Mouse (Mus musculus) kidney, adult 2 months (tissue): ENCODE measurements around the gene Rnf157. TPM values are rescaled to one million over a fixed set of nuclear protein-coding genes. Genes with fewer than 3 reads are reported as not detected.
"Not testable (repeated sequence)": the region's sequence is repeated elsewhere in the genome, so short reads cannot be mapped to it uniquely, and the experiment has no call there.

Experiments used
- DNase-seq: peaks from one replicate; pipeline ENCODE4 v3.0.0; 2021
- H3K27ac ChIP-seq: fragments of 200-500 bp; 2 replicates; pipeline ENCODE4 v1.5.1; 2012; ENCODE audit warnings: low read depth, low read length, control low read depth, inconsistent platforms; ENCODE audit not compliant: insufficient read depth
- H3K27me3 ChIP-seq: fragments of 200-500 bp; replicated peaks from 2 replicates; pipeline ENCODE4 v1.6.1; 2012; ENCODE audit warnings: mild to moderate bottlenecking, moderate library complexity, low read length, inconsistent platforms; ENCODE audit not compliant: control insufficient read depth, insufficient read depth
- H3K36me3 ChIP-seq: fragments of 200-500 bp; 2 replicates; pipeline ENCODE4 v1.6.1; 2012; ENCODE audit warnings: mild to moderate bottlenecking, moderate library complexity, low read length, inconsistent platforms; ENCODE audit not compliant: control insufficient read depth, insufficient read depth
- H3K4me1 ChIP-seq: fragments of 200-500 bp; 2 replicates; pipeline ENCODE4 v1.6.1; 2011; ENCODE audit warnings: low read length; ENCODE audit not compliant: control insufficient read depth, insufficient read depth
- H3K4me3 ChIP-seq: fragments of 200-500 bp; 2 replicates; pipeline ENCODE4 v1.5.1; 2011; ENCODE audit warnings: mild to moderate bottlenecking, low read depth, low read length, control low read depth; ENCODE audit not compliant: insufficient read depth
- CTCF ChIP-seq: fragments of 200-500 bp; conservative IDR thresholded peaks from 2 replicates; pipeline ENCODE4 v1.5.1; 2011; ENCODE audit warnings: low read depth, mild to moderate bottlenecking, control low read depth, low read length, moderate library complexity, mixed read lengths; ENCODE audit not compliant: insufficient read depth, insufficient read length
- POLR2A ChIP-seq: fragments of 200-500 bp; IDR thresholded peaks from one replicate; pipeline ENCODE4 v1.6.1; 2011; ENCODE audit warnings: low read depth, low read length, control low read depth
- WGBS: fragments of 180-500 bp; shearing (Covaris S2); methylation state at CpG from one replicate; pipeline ENCODE4 v1.1.7; 2018; 5-methylcytosine and 5-hydroxymethylcytosine counted together
- polyA plus RNA-seq: library from polyadenylated mRNA; depleted of rRNA; stranded (reverse); fragments of >200 nt; gene quantifications from 2 replicates; pipeline ENCODE4 v1.2.3, GENCODE M21; 2012

Gene Rnf157
- polyA plus RNA-seq, 1 experiment = 2.9 TPM

DNA sequence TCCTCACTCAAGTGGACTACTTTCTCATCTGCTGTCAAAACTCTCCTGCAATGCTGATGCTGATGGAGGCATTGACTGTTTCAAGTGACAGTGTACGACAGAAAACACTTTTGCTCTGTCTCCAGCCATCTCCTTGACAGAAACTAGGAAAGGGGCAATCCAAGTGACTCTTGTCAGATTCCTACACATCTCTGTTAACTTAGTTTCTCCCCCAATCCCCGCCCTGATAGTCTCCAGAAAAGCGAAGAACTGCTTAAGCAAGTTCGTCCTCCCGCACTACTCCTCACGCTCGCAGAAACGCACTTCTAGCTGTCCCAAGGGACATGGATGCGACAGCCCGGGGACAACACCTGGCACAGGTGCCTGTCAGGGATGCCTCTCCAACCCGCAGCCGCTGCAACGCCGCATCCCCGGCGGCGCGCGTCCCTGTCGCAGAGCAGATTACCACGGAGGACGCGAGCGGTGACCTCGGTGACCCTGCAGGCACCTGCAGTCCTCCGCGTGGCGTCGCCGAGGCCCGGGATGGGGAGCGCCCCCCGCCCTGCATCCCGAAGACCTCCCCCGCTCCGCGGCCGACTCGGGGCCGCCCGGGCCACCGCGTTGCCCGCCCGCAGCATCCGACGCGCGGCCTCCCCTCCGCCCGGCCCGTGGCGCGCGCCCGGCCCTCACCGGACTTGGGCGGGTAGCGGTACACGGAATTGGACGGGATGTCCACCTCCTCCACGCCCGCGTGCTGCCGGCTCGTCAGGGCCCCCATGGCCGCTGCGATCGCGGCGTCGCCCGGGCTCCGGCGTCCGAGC is 604 bp downstream of the Rnf157 start:
- TF ChIP-seq POLR2A (no peak), CTCF (no peak)
- Histone ChIP-seq H3K4me3 (peak overlapping the region; percentile 56), H3K27me3 (no peaks in the 10 kb centered on the region), H3K36me3 (no peaks in the 10 kb centered on the region), H3K4me1 (no peaks in the 10 kb centered on the region), H3K27ac (no peak overlapping the region)
- WGBS = 4% methylated on average over 76 of the region's 76 CpGs
- DNase-seq = no peak

DNA sequence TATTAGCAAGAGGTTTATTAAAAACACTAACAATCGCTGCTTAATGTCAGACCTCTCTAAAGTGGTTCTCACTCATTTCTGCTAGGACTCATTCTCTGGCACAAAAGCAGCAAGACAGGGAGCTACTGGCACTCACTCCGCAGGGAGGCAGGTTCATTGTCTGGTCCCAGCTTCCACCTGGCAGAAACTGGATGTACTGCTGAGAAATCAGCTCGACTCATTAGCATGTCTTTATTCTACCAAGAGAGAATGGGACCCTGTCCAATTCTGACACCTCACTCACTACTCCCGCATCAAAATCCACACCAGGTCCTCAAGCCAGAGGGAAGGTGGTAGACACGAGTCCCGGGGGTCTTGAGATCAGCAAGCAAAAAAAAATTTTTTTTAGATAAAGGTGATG is 1.2 kb downstream of the Rnf157 start:
- Histone ChIP-seq H3K4me3 (no peak overlapping the region), H3K36me3 (no peaks in the 10 kb centered on the region), H3K27ac (no peak overlapping the region), H3K27me3 (no peaks in the 10 kb centered on the region), H3K4me1 (no peaks in the 10 kb centered on the region)
- WGBS = 60% methylated on average over 6 of the region's 6 CpGs
- no peak for DNase-seq
- TF ChIP-seq CTCF = no peak
- no peak for TF ChIP-seq POLR2A

DNA sequence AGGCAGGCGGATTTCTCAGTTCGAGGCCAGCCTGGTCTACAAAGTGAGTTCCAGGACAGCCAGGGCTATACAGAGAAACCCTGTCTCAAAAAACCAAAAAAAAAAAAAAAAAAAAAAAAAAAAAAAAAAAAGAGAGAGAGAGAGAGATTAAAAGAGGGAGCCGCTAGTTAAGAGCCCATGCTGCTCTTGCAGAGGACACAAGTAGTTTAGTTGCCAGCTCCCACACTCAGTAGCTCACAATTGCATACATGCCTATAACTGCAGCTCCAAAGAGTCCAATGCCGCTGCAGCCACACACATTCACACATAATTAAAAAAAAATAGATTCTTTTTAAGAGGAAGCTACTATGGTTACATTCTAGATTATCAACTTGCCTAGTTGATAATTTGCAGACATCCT is 2.4 kb downstream of the Rnf157 start:
- not testable (repeated sequence) for H3K4me1 ChIP-seq, DNase-seq
- 96% methylated on average over 3 of the region's 4 CpGs for WGBS

DNA sequence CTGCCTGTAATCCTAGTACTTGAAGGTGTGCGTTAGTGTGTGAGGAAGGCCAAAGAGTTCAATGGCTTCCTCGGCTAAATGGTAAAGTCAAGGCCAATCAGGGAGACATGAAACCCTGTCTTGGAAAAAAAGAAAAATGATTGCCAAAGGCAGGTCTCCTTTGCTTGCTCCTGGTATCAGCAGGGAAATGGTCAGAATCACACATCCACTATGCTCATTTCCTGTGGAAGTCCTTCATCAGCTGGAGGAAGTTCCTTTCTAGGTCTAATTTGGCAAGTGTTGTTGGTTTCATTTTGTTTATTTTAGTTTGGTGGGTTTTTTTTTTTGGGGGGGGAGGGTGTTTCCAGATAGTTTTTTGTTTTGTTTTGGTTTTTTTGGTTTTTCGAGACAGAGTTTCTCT is 3.8 kb downstream of the Rnf157 start:
- WGBS = 83% methylated on average over 3 of the region's 3 CpGs
- TF ChIP-seq POLR2A (no peak), CTCF (no peak)
- DNase-seq = peak; percentile 42

More for the DNA sequence above, 2.4 kb downstream of the Rnf157 start:
- not testable (repeated sequence) for H3K27me3 ChIP-seq, H3K4me3 ChIP-seq, H3K36me3 ChIP-seq, H3K27ac ChIP-seq

DNA sequence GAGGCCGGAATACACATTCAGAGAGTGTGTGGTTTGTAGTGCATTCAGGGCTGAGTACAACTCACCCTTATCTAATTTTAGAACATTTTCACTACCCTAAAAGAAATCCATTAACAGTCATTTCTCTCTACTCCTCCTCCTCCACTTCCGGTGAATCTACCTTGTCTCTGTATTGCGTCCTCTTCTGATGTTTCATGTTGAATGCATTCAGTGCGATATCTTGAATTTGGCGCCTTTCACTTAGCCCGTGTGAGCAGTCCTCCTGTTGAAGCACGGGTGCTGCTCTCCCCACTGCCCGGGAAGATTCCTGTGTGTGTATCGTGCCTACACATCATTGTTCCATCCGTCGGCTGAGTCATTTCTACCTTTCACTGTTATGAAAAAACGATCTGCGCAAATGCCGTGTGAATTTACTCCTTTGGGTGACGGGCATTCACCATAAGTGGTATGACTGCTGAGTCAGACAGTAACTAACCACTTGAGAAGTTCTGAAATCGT is 6.6 kb downstream of the Rnf157 start:
- 91% methylated on average over 16 of the region's 16 CpGs for WGBS
- Histone ChIP-seq H3K27me3 (no peaks in the 10 kb centered on the region), H3K27ac (no peak overlapping the region), H3K4me3 (no peak overlapping the region), H3K36me3 (no peaks in the 10 kb centered on the region), H3K4me1 (no peaks in the 10 kb centered on the region)
- DNase-seq = no peak
- TF ChIP-seq POLR2A = no peak
- no peak for TF ChIP-seq CTCF

More for the DNA sequence above, 3.8 kb downstream of the Rnf157 start:
- Histone ChIP-seq H3K4me3 (no peak overlapping the region), H3K36me3 (no peaks in the 10 kb centered on the region), H3K27ac (no peak overlapping the region), H3K4me1 (no peaks in the 10 kb centered on the region), H3K27me3 (no peaks in the 10 kb centered on the region)

DNA sequence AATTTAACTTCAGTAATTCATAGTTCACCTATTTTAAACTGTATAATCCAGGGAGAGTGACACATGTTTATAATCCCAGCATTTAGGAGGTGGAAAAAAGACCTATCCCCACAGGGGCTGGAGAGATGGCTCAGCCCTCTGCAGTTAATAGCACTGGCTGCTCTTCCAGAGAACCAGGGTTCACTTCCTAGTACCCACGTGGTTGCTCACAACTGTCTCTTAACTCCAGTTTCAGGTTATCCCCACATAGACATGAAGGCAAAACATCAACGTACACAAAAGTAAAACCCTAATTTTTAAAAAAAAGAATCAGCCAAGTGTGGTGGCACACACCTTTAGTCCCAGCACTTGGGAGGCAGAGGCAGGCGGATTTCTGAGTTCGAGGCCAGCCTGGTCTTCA is 7.2 kb downstream of the Rnf157 start:
- TF ChIP-seq CTCF = no peak
- no peak for TF ChIP-seq POLR2A
- DNase-seq = no peak
- Histone ChIP-seq H3K4me1 (no peaks in the 10 kb centered on the region), H3K27ac (no peak overlapping the region), H3K36me3 (no peaks in the 10 kb centered on the region), H3K27me3 (no peaks in the 10 kb centered on the region), H3K4me3 (no peak overlapping the region)
- 81% methylated on average over 4 of the region's 4 CpGs for WGBS

DNA sequence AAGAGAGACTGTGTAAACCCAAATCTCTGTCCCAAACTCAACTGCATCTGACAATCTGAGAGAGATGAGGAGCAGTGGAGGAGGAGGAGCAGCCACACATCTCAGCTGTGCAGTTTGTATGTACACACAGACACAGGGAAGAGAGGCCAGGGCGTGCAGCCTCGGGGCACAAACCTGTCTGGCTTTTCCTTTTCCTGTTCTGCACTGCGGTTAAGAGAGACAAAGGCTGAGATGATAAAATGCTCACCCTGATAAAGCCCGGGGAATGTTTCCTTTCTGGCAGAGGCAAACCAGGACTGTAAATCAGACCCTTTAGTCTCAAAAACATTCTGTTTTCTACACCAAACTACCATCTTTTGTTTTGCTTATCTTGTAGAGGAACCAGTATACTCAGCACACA is 12.3 kb downstream of the Rnf157 start:
- no peaks in the 10 kb centered on the region for H3K36me3 ChIP-seq
- 0 out of 2 replicates have a peak overlapping the region, but pooled peaks have one; percentile 11 for H3K27ac ChIP-seq
- WGBS = 44% methylated on average over 4 of the region's 4 CpGs
- DNase-seq = peak; percentile 52
- H3K4me3 ChIP-seq = no peak overlapping the region
- H3K27me3 ChIP-seq = no peaks in the 10 kb centered on the region
- TF ChIP-seq POLR2A = no peak
- no peak for TF ChIP-seq CTCF
- H3K4me1 ChIP-seq = no peaks in the 10 kb centered on the region
